Mouse (Mus musculus) erythroblast, embryonic 14.5 days (primary cell): Measurements from ENCODE around the gene Wdr27. TPM values are rescaled to one million over a fixed set of nuclear protein-coding genes. Genes with fewer than 3 reads are reported as not detected.

Experiments
- H3K27me3 ChIP-seq: 2 replicates; pipeline ENCODE4 v1.6.1; 2012; ENCODE audit warnings: inconsistent platforms; ENCODE audit not compliant: control insufficient read depth
- H3K36me3 ChIP-seq: 2 replicates; pipeline ENCODE4 v1.6.1; 2012; ENCODE audit warnings: mild to moderate bottlenecking, inconsistent platforms; ENCODE audit not compliant: control insufficient read depth
- H3K4me1 ChIP-seq: 2 replicates; pipeline ENCODE4 v1.6.1; 2012; ENCODE audit warnings: inconsistent platforms; ENCODE audit not compliant: control insufficient read depth
- H3K4me3 ChIP-seq: replicated peaks from 2 replicates; pipeline ENCODE3; 2012; ENCODE audit warnings: moderate library complexity, mild to moderate bottlenecking, inconsistent platforms
- H3K9me3 ChIP-seq: 2 replicates; pipeline ENCODE4 v1.6.1; 2012; ENCODE audit warnings: low read length, inconsistent platforms, mixed read lengths; ENCODE audit not compliant: control insufficient read depth
- GATA1 ChIP-seq: IDR thresholded peaks from 2 replicates; pipeline ENCODE4 v1.6.1; 2012; ENCODE audit warnings: low read length, inconsistent platforms, mixed read lengths
- TAL1 ChIP-seq: IDR thresholded peaks from 3 replicates; pipeline ENCODE4 v1.6.1; 2012; ENCODE audit warnings: low read length, inconsistent platforms, mixed read lengths
- polyA plus RNA-seq: library from polyadenylated mRNA; stranded (reverse); fragments of >175 nt; gene quantifications from 2 replicates; pipeline ENCODE4 v1.2.3, GENCODE M21; 2012

The Wdr27 gene
- polyA plus RNA-seq, 1 experiment = not detected

DNA sequence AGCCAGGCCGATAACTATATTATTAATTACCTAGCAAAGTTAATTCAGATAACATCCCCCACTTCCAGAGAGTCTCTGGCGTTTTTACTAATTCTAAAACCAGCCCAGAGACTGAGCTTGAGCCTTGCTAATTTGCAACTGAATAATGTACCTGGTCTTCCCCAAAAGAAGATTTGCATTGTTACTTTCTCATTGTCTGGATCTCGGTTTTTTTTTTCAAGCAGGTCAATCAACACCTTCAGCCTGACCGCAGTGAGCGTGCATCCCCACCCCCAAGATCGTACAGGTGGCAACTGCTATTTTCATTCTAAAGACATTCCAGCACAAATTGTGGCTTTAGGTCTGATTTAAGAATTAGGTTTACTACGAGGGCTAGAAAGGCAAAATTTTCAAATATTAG, 136.2 kb downstream of the Wdr27 start:
- Histone ChIP-seq H3K36me3 (no peaks in the 10 kb centered on the region), H3K27me3 (no peaks in the 10 kb centered on the region), H3K9me3 (no peaks in the 10 kb centered on the region), H3K4me3 (no peak overlapping the region), H3K4me1 (no peaks in the 10 kb centered on the region)
- TF ChIP-seq TAL1 (no peak), GATA1 (no peak)

DNA sequence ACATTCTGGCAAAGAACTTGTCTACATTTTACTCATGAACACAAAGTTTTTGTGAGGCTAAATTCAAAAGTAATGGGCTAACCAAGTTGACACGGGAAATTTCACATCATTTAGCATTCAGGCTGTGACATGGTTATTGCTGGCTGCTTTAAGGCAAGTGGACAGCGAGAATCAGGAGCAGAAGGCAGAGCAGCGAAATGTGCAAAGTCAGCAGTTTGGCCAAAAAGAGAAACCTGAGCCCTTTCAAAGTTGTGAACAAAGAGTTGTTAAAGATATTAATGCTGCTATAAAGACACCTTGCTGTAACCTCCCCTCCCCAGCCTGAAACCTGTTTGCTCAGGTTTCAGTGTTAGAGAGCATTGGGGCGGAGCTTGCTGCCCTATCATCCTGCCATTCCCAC, 143.7 kb downstream of the Wdr27 start:
- Histone ChIP-seq H3K4me1 (no peaks in the 10 kb centered on the region), H3K9me3 (no peaks in the 10 kb centered on the region), H3K4me3 (no peak overlapping the region), H3K36me3 (no peaks in the 10 kb centered on the region), H3K27me3 (no peaks in the 10 kb centered on the region)
- no peak for TF ChIP-seq TAL1
- TF ChIP-seq GATA1 = no peak

DNA sequence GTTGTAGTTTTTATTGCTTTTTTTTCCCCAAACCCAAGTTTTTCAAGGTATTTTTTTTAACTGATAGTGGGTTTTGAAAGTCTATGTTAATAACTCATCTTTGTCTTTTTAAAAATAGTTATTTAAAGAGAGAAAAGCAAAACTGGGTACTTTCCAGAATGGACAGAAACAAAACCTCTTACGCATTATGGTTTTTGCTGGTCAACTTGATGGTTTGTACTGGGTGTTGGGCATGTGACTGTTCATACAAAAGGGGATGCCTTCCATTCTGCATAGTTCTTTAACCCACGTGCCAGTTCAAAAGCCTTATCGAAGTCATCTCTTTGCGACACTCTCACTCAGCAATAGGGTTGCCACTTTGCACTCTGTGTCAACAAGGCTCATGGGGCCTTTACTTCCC, 147.9 kb downstream of the Wdr27 start:
- TF ChIP-seq GATA1 (no peak), TAL1 (no peak)
- no peaks in the 10 kb centered on the region for H3K36me3 ChIP-seq
- no peaks in the 10 kb centered on the region for H3K27me3 ChIP-seq
- no peak overlapping the region for H3K4me3 ChIP-seq
- no peaks in the 10 kb centered on the region for H3K4me1 ChIP-seq
- no peaks in the 10 kb centered on the region for H3K9me3 ChIP-seq

DNA sequence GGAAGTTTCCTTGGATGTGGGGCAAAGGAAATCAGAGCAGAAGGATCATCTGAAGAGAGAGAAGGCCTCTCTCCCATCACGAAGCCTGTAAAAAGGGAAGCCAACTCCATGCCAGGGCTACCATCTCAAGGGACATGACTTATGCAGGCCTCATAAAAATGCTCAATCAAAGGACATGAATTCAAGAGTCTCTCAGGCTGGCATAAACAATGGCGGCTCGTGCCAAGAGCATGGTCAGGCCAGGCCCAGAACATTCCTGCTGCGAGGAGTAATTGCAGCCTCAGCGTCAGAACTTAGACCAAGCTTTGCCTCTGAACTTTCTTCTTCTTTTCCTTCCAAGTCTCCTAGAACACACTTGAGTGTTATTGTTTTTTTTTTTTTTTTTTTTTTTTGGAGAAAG, 163.6 kb downstream of the Wdr27 start:
- no peak overlapping the region for H3K4me3 ChIP-seq
- no peaks in the 10 kb centered on the region for H3K9me3 ChIP-seq
- no peaks in the 10 kb centered on the region for H3K36me3 ChIP-seq
- no peaks in the 10 kb centered on the region for H3K27me3 ChIP-seq
- no peak for TF ChIP-seq TAL1
- TF ChIP-seq GATA1 = no peak
- H3K4me1 ChIP-seq = no peaks in the 10 kb centered on the region

DNA sequence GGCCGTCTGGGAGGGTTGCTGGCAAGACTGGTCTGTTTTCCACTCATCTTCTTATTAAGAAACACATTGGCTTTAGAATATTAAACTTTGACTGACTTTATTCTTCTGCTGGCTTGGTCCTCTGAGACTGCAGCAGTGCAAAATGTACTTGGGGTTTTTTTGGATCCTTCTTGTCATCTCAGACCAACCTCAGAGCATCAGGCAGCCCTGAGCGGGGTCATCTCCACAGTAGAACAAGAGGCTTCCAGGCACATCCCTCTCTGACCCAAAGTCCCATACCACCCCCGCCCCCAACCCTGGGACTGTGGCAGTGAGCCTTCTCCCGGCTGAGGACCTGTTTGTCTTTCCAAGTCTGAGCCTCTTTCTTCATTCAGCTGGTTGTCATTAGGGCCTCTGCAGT, 171.6 kb downstream of the Wdr27 start:
- no peak for TF ChIP-seq GATA1
- TF ChIP-seq TAL1 = no peak
- H3K9me3 ChIP-seq = no peaks in the 10 kb centered on the region
- no peak overlapping the region for H3K4me3 ChIP-seq
- no peaks in the 10 kb centered on the region for H3K27me3 ChIP-seq
- no peaks in the 10 kb centered on the region for H3K4me1 ChIP-seq
- H3K36me3 ChIP-seq = no peaks in the 10 kb centered on the region

DNA sequence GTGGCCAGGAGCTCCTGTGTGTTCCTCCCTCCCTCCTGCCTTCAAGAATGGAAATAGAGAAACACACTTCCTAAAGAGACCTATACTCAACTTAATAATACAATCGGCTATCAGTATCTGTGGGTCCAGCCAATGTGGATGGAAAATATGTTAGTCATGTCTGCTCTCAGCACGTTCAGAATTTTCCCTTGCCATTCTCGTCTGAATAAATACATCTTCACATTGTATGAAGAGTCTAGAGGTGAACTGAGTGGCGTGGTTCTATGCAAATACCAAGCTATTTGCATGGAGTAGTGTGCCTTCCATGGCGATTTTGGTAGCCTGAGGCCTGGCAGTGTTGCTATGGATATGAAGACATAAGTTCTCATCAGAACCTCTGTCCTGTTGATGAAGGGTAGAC, 172.6 kb downstream of the Wdr27 start:
- TF ChIP-seq TAL1 = no peak
- no peak for TF ChIP-seq GATA1
- Histone ChIP-seq H3K9me3 (no peaks in the 10 kb centered on the region), H3K27me3 (no peaks in the 10 kb centered on the region), H3K36me3 (no peaks in the 10 kb centered on the region), H3K4me1 (no peaks in the 10 kb centered on the region), H3K4me3 (no peak overlapping the region)

Other genes starting within 250 kb of the Wdr27 start
- not detected in 2 replicates for gene Thbs2, start 248.9 kb downstream of the Wdr27 start, polyA plus RNA-seq
- gene 1600012H06Rik, start within 50 bp of the Wdr27 start, polyA plus RNA-seq = 0.07 and 0.19 TPM in 2 replicates
- gene Phf10, start 18.1 kb upstream of the Wdr27 start, polyA plus RNA-seq = 9.0 and 9.1 TPM in 2 replicates
- 0.06 and 0.12 TPM in 2 replicates for gene 9030025P20Rik, start 35.3 kb upstream of the Wdr27 start, polyA plus RNA-seq
- gene Gm3417, start 35.6 kb upstream of the Wdr27 start, polyA plus RNA-seq = 0.15 TPM in 1 of 2 replicates, not detected in the other
- gene Gm3435, start 67.0 kb upstream of the Wdr27 start, polyA plus RNA-seq = 0.03 TPM in 1 of 2 replicates, not detected in the other
- gene Ermard, start 98.0 kb upstream of the Wdr27 start, polyA plus RNA-seq = 0.03 and 0.13 TPM in 2 replicates
- gene Tcte3, start 98.3 kb upstream of the Wdr27 start, polyA plus RNA-seq = 0.13 and 0.56 TPM in 2 replicates
- gene Gm3448, start 98.4 kb upstream of the Wdr27 start, polyA plus RNA-seq = 0.02 and 0.13 TPM in 2 replicates